Comparison of ENCODE assay signal across 17 mouse cellular contexts in the genomic region with DNA sequence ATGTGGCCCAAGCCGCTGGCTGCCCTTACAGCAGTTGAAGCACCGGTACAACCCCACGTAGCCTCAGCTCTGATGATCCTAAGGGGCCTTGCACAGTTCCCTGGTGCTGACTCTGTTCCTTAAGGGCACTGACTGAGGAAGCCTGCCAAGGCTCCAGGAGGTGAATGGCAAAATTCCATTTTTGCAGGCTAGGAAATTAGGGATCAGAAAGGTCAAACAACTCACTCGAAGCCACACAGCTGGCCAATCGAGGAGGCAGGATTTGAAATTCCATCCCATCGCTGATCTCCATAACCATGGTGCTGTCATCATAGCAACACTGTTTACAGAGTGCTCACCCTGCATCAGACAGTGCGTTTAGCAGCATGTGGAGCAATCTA. TPM values are rescaled to one million over a fixed set of nuclear protein-coding genes. Genes with fewer than 3 reads are reported as not detected.
A peak's percentile ranks its signal among the peaks of the same experiment; 100 is the strongest.
DNase-seq lines count a peak whose midpoint lies in the region; ATAC-seq and TF ChIP-seq lines count a peak whose summit lies in the region.
"Had no signal": no experiment of that assay in that cellular context is flagged by ENCODE, and none has a peak within 500 bp of the region (broad histone marks: within the 10 kb centered on the region; RNA-seq: fewer than 3 reads in every experiment).

No protein-coding gene starts in this region.

- no peak overlapping the region for H3K4me2 ChIP-seq in lung, embryonic 14.5 days
- no peak overlapping the region for H3K4me2 ChIP-seq in stomach, postnatal 0 days (replicated peaks; ENCODE audit: low read depth)

- TF ChIP-seq CTCF in lung, embryonic 14.5 days (IDR thresholded peaks at IDR 0.05; ENCODE audit: low read depth), result no peak
- no peak for TF ChIP-seq CTCF in lung, adult 2 months (IDR thresholded peaks at IDR 0.05; ENCODE audit: insufficient read depth, low read length)
- no peak for TF ChIP-seq CTCF in stomach, postnatal 0 days (IDR thresholded peaks at IDR 0.05; ENCODE audit: low read depth)

- H3K9ac ChIP-seq in lung, embryonic 14.5 days, result no peak overlapping the region
- H3K9ac ChIP-seq in stomach, postnatal 0 days (ENCODE audit: low read length), result no peak overlapping the region

- 75% methylated on average over 7 of the region's 7 CpGs for WGBS in heart, embryonic 10.5 days
- 59% methylated on average over 7 of the region's 7 CpGs for WGBS in lung, embryonic 14.5 days
- 52% methylated on average over 7 of the region's 7 CpGs for WGBS in lung, adult 2 months
- 46% methylated on average over 7 of the region's 7 CpGs for WGBS in stomach, postnatal 0 days

- H3K4me3 ChIP-seq in heart, embryonic 10.5 days, result no peak overlapping the region
- H3K4me3 ChIP-seq in lung, embryonic 14.5 days (ENCODE audit: low read depth, low read length), result no peak overlapping the region
- H3K4me3 ChIP-seq in lung, adult 2 months (replicated peaks; ENCODE audit: extremely low read depth, low read depth, low read length), result no peak overlapping the region
- no peak overlapping the region for H3K4me3 ChIP-seq in stomach, postnatal 0 days (ENCODE audit: low read depth, low read length)
- H3K4me3 ChIP-seq: forebrain, embryonic 10.5 days; myocyte had no signal

- TF ChIP-seq EP300 in stomach, postnatal 0 days (optimal IDR thresholded peaks at IDR 0.05), result no peak

- peaks cover 49% of the 10 kb centered on the region for H3K4me1 ChIP-seq in heart, embryonic 10.5 days
- no peaks in the 10 kb centered on the region for H3K4me1 ChIP-seq in lung, embryonic 14.5 days (ENCODE audit: insufficient read depth)
- no peaks in the 10 kb centered on the region for H3K4me1 ChIP-seq in lung, adult 2 months (ENCODE audit: control insufficient read depth, insufficient read depth, low read length)
- H3K4me1 ChIP-seq in stomach, postnatal 0 days (replicated peaks; ENCODE audit: control insufficient read depth, insufficient read depth), result no peaks in the 10 kb centered on the region

- TF ChIP-seq POLR2A in lung, adult 2 months (IDR thresholded peaks at IDR 0.05; ENCODE audit: borderline replicate concordance, extremely low read depth, low read depth, low read length), result no peak

- 0 out of 2 replicates have a peak, but pooled peaks cover 1% of the 10 kb centered on the region for H3K27me3 ChIP-seq in heart, embryonic 10.5 days (ENCODE audit: insufficient read depth, poor library complexity, severe bottlenecking)
- H3K27me3 ChIP-seq in lung, embryonic 14.5 days (ENCODE audit: insufficient read depth, low read length), result no peaks in the 10 kb centered on the region
- H3K27me3 ChIP-seq in stomach, postnatal 0 days (ENCODE audit: control insufficient read depth, insufficient read depth, low read length), result no peaks in the 10 kb centered on the region

- DNase-seq in heart, embryonic 10.5 days (ENCODE audit: low spot score), result no peak
- no peak for DNase-seq in heart, postnatal 10 days
- peak; percentile 15 for DNase-seq in lung, embryonic 14.5 days
- DNase-seq in lung, adult 2 months, result no peak
- peak; percentile 18 for DNase-seq in R1 (ENCODE audit: low read depth, low spot score)
- peak; percentile 82 for DNase-seq in kidney, postnatal 14 days
- DNase-seq in layer of hippocampus, adult 8-10 months (ENCODE audit: low spot score in 2 of 2), result no peak
- no peak for DNase-seq in stomach, postnatal 0 days (ENCODE audit: low spot score)
- DNase-seq: cerebellum, adult 9-11 months had no signal

- intact Hi-C loops in heart, postnatal 10 days (cut with DNase I), result no loop called here

- no peaks in the 10 kb centered on the region for H3K9me3 ChIP-seq in heart, embryonic 10.5 days
- no peaks in the 10 kb centered on the region for H3K9me3 ChIP-seq in lung, embryonic 14.5 days (ENCODE audit: low read depth, low read length)
- no peaks in the 10 kb centered on the region for H3K9me3 ChIP-seq in stomach, postnatal 0 days (ENCODE audit: control insufficient read depth, low read length)
- H3K9me3 ChIP-seq: forebrain, embryonic 10.5 days; G1E had no signal

- H3K27ac ChIP-seq in heart, embryonic 10.5 days, result peak overlapping the region; percentile 49; the same call in 1 of the 2 replicates
- no peak overlapping the region for H3K27ac ChIP-seq in lung, embryonic 14.5 days (ENCODE audit: low read depth)
- H3K27ac ChIP-seq in stomach, postnatal 0 days (replicated peaks), result no peak overlapping the region
- H3K27ac ChIP-seq: forebrain, embryonic 10.5 days had no signal

- no peak for ATAC-seq in lung, embryonic 14.5 days (ENCODE audit: insufficient read depth)
- no peak for ATAC-seq in stomach, postnatal 0 days (ENCODE audit: low FRiP score, low TSS enrichment)

- H3K36me3 ChIP-seq in heart, embryonic 10.5 days, result no peaks in the 10 kb centered on the region
- no peaks in the 10 kb centered on the region for H3K36me3 ChIP-seq in lung, embryonic 14.5 days (ENCODE audit: insufficient read depth)
- no peaks in the 10 kb centered on the region for H3K36me3 ChIP-seq in stomach, postnatal 0 days (ENCODE audit: control insufficient read depth, insufficient read depth, low read length)
- H3K36me3 ChIP-seq: forebrain, embryonic 10.5 days; G1E had no signal

RNA-seq across cellular contexts. Expression of a gene that starts 15.6 kb away (rescaled TPM):
- 9.2 and 10.1 TPM in 2 replicates for polyA plus RNA-seq in heart, embryonic 10.5 days (2016; fragmentation: Nextera tagmentation; extraction: Ambion mirVana)
- total RNA-seq in heart, postnatal 10 days (2021), result 1 to 10 TPM in 1 of 2 experiments, under 1 TPM in 1; 0.84 to 1.1 TPM
- polyA plus RNA-seq in lung, embryonic 14.5 days (2014; fragmentation: Nextera tagmentation; extraction: Ambion mirVana), result not detected in 2 replicates
- polyA plus RNA-seq in lung, adult 2 months (2012; rRNA removed), result 0.48 and 0.51 TPM in 2 replicates
- under 1 TPM in 3 of 4 experiments, not detected in 1; 0.09 to 0.41 (median 0.12) TPM for total RNA-seq in layer of hippocampus, adult 8-10 months (2022)
- 0.36 and 0.57 TPM in 2 replicates for polyA plus RNA-seq in stomach, postnatal 0 days (2015; fragmentation: Nextera tagmentation; extraction: Ambion mirVana)
- polyA plus RNA-seq: C2C12, G1E, myocyte had no signal

RNA-seq across cellular contexts. Expression of a gene that starts 40.2 kb away (rescaled TPM):
- 0.08 TPM in 1 of 2 replicates, not detected in the other for polyA plus RNA-seq in heart, embryonic 10.5 days (2016; fragmentation: Nextera tagmentation; extraction: Ambion mirVana)
- not detected for total RNA-seq in heart, postnatal 10 days (2021)
- not detected in 2 replicates for polyA plus RNA-seq in lung, embryonic 14.5 days (2014; fragmentation: Nextera tagmentation; extraction: Ambion mirVana)
- not detected in 2 replicates for polyA plus RNA-seq in lung, adult 2 months (2012; rRNA removed)
- total RNA-seq in layer of hippocampus, adult 8-10 months (2022), result not detected
- polyA plus RNA-seq in stomach, postnatal 0 days (2015; fragmentation: Nextera tagmentation; extraction: Ambion mirVana), result not detected in 2 replicates
- total RNA-seq: gastrocnemius, adult 18-20 months; left cerebral cortex, postnatal 14 days had no signal
- polyA plus RNA-seq: C2C12; forebrain, embryonic 10.5 days; G1E; heart, embryonic 14.5 days had no signal

RNA-seq across cellular contexts. Expression of a gene that starts 42.6 kb away (rescaled TPM):
- polyA plus RNA-seq in heart, embryonic 10.5 days (2016; fragmentation: Nextera tagmentation; extraction: Ambion mirVana), result 14.1 and 15.7 TPM in 2 replicates
- total RNA-seq in heart, postnatal 10 days (2021), result 1 to 10 TPM; 1.2 to 1.8 TPM
- polyA plus RNA-seq in lung, embryonic 14.5 days (2014; fragmentation: Nextera tagmentation; extraction: Ambion mirVana), result 12.3 and 15.7 TPM in 2 replicates
- 5.2 and 6.3 TPM in 2 replicates for polyA plus RNA-seq in lung, adult 2 months (2012; rRNA removed)
- 1 to 10 TPM in 3 of 4 experiments, under 1 TPM in 1; 0.99 to 1.6 (median 1.2) TPM for total RNA-seq in layer of hippocampus, adult 8-10 months (2022)
- 2.6 and 3.2 TPM in 2 replicates for polyA plus RNA-seq in stomach, postnatal 0 days (2015; fragmentation: Nextera tagmentation; extraction: Ambion mirVana)
- polyA plus RNA-seq: G1E had no signal

RNA-seq across cellular contexts. Expression of a gene that starts 46.4 kb away (rescaled TPM):
- 0.28 and 0.71 TPM in 2 replicates for polyA plus RNA-seq in heart, embryonic 10.5 days (2016; fragmentation: Nextera tagmentation; extraction: Ambion mirVana)
- total RNA-seq in heart, postnatal 10 days (2021), result not detected
- polyA plus RNA-seq in lung, embryonic 14.5 days (2014; fragmentation: Nextera tagmentation; extraction: Ambion mirVana), result 0.27 and 0.42 TPM in 2 replicates
- 0.15 and 0.29 TPM in 2 replicates for polyA plus RNA-seq in lung, adult 2 months (2012; rRNA removed)
- total RNA-seq in layer of hippocampus, adult 8-10 months (2022), result under 1 TPM in 2 of 4 experiments, not detected in 2; 0.13 to 0.27 TPM
- polyA plus RNA-seq in stomach, postnatal 0 days (2015; fragmentation: Nextera tagmentation; extraction: Ambion mirVana), result 0.34 TPM in 2 replicates
- total RNA-seq: G1E; gastrocnemius, adult 18-20 months had no signal
- polyA plus RNA-seq: embryonic facial prominence, embryonic 11.5 days; G1E; myocyte had no signal

Comparison
In these comparisons a context has a peak if more than half of its experiments do, and no peak if none do; other contexts are left out.
1. DNase-seq: peak in lung, embryonic 14.5 days (single experiment), R1 (single experiment) and kidney, postnatal 14 days (single experiment); none in heart, embryonic 10.5 days (single experiment), heart, postnatal 10 days (0 of 2), lung, adult 2 months (single experiment), layer of hippocampus, adult 8-10 months (0 of 2) and stomach, postnatal 0 days (single experiment).